Mouse (Mus musculus) gastrocnemius, adult 8-10 months (tissue): ENCODE measurements around the gene Heg1. TPM values are rescaled to one million over a fixed set of nuclear protein-coding genes. Genes with fewer than 3 reads are reported as not detected.

Experiments
- DNase-seq, 2 experiments: peaks; one replicate each; pipeline ENCODE4 v3.0.0; 2022; ENCODE audit warnings: low spot score in 2 of 2
- total RNA-seq, 4 experiments: library from RNA; stranded (reverse); gene quantifications; 2 replicates each; pipeline ENCODE4 v1.2.4; 2022

The Heg1 gene
- total RNA-seq, 4 experiments from 2014 or later, result 20.8 to 31.3 (median 24.2) TPM

GRCm38 (mm10) chr16:33741795-33742194 lies 57.6 kb downstream of the Heg1 start:
- DNase-seq, result no peak

- no peak for DNase-seq
Measured at GRCm38 (mm10) chr16:33742233-33742632, 58.1 kb downstream of the Heg1 start.

GRCm38 (mm10) chr16:33744622-33745419 lies 60.7 kb downstream of the Heg1 start:
- DNase-seq, result no peak

- no peak for DNase-seq
Measured at GRCm38 (mm10) chr16:33745457-33745856, 61.3 kb downstream of the Heg1 start.

GRCm38 (mm10) chr16:33746074-33746676 lies 62.0 kb downstream of the Heg1 start:
- DNase-seq, result no peak

- DNase-seq, result no peak
Measured at GRCm38 (mm10) chr16:33747346-33747954, 63.3 kb downstream of the Heg1 start.

GRCm38 (mm10) chr16:33747994-33748393 lies 63.8 kb downstream of the Heg1 start:
- DNase-seq, result no peak

GRCm38 (mm10) chr16:33751152-33751551 lies 67.0 kb downstream of the Heg1 start:
- DNase-seq, result no peak

- DNase-seq, result no peak
Measured at GRCm38 (mm10) chr16:33751590-33751989, 67.4 kb downstream of the Heg1 start.

- DNase-seq, result no peak
Measured at GRCm38 (mm10) chr16:33752904-33753578, 68.9 kb downstream of the Heg1 start.

- DNase-seq, result no peak
Measured at GRCm38 (mm10) chr16:33755293-33755692, 71.1 kb downstream of the Heg1 start.

- DNase-seq, result no peak
Measured at GRCm38 (mm10) chr16:33755961-33756360, 71.8 kb downstream of the Heg1 start.

- no peak for DNase-seq
Measured at GRCm38 (mm10) chr16:33756396-33756795, 72.2 kb downstream of the Heg1 start.

- DNase-seq, result no peak
Measured at GRCm38 (mm10) chr16:33759207-33759606, 75.0 kb downstream of the Heg1 start.

- DNase-seq, result no peak
Measured at GRCm38 (mm10) chr16:33760542-33760941, 76.4 kb downstream of the Heg1 start.

- DNase-seq, result no peak
Measured at GRCm38 (mm10) chr16:33760996-33761395, 76.8 kb downstream of the Heg1 start.

- no peak for DNase-seq
Measured at GRCm38 (mm10) chr16:33764501-33765193, 80.5 kb downstream of the Heg1 start.

GRCm38 (mm10) chr16:33765477-33765876 lies 81.3 kb downstream of the Heg1 start:
- no peak for DNase-seq

- no peak for DNase-seq
Measured at GRCm38 (mm10) chr16:33766309-33766708, 82.1 kb downstream of the Heg1 start.

- DNase-seq, result no peak
Measured at GRCm38 (mm10) chr16:33766757-33767156, 82.6 kb downstream of the Heg1 start.
